Mouse (Mus musculus) layer of hippocampus, postnatal 10 days (tissue): ENCODE results near the gene Pitpnm1. TPM values are rescaled to one million over a fixed set of nuclear protein-coding genes. Genes with fewer than 3 reads are reported as not detected.

ENCODE experiments used
- DNase-seq, 2 experiments: peaks; one replicate each; pipeline ENCODE4 v3.0.0; 2021; ENCODE audit warnings: low spot score in 2 of 2
- total RNA-seq, 2 experiments: library from RNA; stranded (reverse); gene quantifications; 2 replicates each; pipeline ENCODE4 v1.2.3; 2021

The Pitpnm1 gene
- total RNA-seq, 2 experiments from 2014 or later = 178 to 201 TPM

DNA sequence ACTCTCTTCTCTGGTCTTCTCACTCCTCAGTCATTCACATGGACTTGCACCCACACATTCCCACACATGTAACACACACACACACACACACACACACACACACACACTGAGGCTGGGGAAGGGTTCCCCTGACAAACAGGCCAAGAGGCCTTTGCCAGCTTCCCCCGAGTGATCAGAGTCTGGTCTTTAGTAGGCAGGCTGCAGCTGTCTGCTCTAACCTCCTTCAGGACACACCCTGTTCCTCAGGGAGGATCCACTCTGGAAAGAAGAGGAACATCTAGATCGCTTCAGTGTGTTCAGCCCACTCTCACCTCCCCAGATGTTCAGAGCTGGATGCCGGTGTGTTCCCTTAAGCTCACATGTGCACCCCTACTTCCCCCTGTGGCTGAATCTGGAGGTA, 5.5 kb upstream of the Pitpnm1 start:
- no peak for DNase-seq

DNA sequence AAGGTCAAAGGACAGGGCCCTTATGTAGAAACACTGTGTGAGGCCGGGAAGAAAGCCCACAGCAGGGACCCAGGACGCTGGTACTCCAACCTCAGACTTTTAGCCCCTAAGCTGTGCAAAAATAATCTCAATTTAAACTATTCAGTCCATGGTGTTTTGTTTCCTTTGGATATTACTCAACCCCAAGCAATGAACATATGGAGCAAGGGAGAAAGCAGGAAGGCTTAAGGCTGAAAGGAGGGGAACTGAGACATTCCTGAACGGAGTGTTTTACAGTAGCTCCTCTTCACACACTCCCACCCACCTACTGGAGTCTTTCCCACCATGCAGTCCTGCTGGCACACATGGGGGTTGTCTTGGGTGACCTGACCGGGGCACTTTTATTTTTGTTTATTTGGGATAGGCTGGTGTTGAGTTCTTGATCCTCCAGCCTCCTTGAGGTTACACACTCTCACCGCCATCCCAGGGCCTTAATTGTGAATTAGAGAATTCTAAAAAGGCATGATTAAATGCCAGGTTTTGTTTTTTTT, 5.0 kb upstream of the Pitpnm1 start:
- DNase-seq = no peak

GRCm38 (mm10) chr19:4095802-4096201, 4.0 kb upstream of the Pitpnm1 start:
- DNase-seq = no peak

DNA sequence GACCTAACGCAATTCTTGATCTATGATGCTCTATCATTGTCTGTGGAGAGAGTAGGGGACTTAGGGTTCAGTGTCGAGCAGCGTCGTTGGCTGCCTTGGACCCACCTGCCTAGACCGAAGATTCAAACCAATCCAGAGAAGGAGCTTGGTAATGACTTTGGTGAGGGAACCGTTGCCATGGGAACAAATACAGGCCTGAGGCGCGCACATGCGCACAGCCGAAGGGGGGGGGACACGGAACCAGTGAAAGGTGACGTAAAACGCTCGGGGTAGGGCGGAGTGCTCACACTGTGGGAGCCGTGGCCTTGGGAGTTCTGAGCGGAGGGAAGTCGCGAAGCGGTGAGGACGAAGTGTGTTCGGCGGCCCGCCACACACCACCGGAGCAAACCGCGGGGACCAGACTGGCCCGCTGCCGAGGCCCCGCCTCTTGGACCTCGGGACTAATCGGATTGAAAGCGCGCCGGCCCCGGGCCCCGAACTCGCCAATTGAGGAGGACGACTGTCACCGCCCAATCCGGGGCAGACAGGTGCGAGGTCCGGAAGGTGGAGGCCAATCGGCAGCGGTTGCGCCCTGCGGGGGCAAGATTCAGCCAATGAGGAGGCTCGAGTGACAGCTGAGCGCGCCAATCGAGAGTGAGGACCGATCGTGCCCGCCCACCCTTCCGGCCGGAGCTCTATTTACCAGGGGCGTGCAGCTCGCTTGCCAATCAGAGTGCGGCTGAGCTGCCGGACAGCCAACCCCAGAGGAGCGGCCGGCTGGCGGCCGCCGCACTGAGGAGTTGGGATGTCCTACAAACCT, 3.0 kb upstream of the Pitpnm1 start, which contains the start of gene Cdk2ap2:
Gene Cdk2ap2 (plus strand): TSS at position 541 of the 799 bp plus-strand sequence.
- peak; percentile 100 for DNase-seq

GRCm38 (mm10) chr19:4097441-4097825, 2.4 kb upstream of the Pitpnm1 start:
- DNase-seq = no peak

GRCm38 (mm10) chr19:4098426-4098825, 1.4 kb upstream of the Pitpnm1 start:
- no peak for DNase-seq

GRCm38 (mm10) chr19:4099056-4099455, 742 bp upstream of the Pitpnm1 start:
- DNase-seq = peak; percentile 90 to 91

DNA sequence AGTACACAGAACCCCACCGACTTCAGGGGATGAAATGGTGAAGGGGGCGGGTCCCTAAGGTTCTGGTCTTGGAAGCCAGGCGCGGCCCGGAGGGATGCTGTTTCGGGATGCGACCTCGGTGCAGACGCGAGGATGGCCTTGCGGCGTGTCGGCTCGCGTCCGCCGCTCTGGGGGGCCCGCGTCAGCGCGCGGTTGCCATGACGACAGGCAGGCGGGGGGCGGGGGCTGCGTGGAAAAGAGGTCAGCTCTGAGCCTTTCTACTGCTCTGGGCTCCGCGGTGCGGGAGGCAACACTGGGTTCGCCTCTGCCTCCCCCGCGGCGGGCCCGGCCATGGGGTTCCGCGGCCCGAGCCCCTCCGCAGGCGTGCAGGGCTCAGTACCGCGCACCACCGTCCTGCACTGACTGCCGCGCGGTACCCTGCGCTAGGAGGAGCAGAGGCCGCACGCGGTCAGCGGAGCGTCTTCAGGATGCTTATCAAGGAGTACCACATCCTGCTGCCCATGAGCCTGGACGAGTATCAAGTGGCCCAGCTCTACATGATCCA, 992 bp downstream of the Pitpnm1 start:
- DNase-seq = peak; percentile 68 to 77

DNA sequence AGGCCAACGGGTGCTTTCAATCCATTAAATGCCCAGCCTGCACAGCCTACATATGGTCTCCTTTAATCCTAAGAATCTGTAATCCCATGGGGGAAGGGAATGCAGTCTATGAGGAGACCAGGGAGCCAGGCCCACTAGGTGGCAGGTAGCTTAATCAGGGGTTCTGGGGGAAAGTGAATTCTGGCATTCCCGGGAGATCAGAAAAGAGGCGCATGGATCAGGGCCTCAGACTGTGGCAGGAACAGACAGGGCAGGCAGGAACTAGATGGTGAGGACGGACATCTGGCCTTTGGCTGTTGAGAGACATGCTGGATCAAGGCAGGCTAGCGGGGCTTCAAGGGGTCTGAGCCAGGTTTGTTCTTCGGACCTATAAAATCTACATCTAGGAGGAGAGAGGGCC, 1.7 kb downstream of the Pitpnm1 start:
- DNase-seq = no peak

GRCm38 (mm10) chr19:4102049-4102448, 2.3 kb downstream of the Pitpnm1 start:
- DNase-seq = no peak

DNA sequence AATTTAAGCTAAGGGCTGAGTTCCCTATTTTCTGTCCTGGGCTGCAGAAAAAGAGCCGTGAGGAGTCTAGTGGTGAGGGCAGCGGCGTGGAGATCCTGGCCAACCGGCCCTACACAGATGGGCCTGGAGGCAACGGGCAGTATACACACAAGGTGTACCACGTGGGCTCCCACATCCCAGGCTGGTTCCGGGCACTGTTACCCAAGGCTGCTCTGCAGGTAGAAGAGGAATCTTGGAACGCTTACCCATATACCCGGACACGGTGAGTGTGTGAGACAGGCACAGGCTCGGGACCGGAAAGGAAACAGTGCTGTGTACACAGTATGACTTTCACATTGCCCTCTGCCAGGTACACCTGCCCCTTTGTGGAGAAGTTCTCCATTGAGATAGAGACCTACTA, 2.8 kb downstream of the Pitpnm1 start:
- DNase-seq = no peak

- DNase-seq = no peak
These were observed 3.5 kb downstream of the Pitpnm1 start for GRCm38 (mm10) chr19:4103294-4103693.

DNA sequence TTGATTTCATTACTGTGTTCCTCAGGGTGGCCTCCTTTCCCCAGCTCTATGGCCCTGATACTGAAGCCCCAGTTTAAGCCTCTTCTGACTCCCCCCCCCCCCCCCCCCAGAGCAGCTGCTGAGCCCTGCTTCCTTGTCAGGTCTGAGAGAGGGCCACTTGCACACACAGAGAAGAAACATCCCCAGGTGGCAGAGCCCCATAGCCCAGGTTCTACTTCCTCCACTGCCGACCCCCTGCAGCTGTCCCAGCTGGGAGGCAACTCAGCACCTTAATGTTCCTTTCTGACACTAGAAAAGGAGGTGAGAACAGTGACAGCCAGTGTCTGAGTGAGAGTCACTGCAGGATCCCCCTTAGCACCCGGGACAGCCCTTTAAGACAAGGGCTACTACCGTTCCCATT, 4.0 kb downstream of the Pitpnm1 start:
- no peak for DNase-seq

- DNase-seq = no peak
These were observed 4.9 kb downstream of the Pitpnm1 start for GRCm38 (mm10) chr19:4104675-4105194.

DNA sequence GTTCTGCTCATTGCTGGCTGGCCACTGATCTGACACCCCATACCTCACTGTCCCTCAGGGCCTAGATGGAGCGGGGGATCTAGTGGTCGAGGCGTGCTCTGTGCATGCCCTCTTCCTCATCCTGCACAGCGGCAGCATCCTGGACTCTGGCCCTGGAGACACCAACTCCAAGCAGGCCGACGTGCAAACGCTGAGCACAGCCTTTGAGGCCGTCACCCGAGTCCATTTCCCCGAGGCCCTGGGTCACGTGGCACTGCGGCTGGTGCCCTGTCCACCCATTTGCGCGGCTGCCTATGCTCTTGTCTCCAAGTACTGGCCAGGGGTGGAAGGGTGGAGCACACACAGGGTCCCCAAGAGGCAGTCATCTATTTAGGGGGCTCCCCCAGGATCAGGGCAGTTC, 6.9 kb downstream of the Pitpnm1 start:
- no peak for DNase-seq

DNA sequence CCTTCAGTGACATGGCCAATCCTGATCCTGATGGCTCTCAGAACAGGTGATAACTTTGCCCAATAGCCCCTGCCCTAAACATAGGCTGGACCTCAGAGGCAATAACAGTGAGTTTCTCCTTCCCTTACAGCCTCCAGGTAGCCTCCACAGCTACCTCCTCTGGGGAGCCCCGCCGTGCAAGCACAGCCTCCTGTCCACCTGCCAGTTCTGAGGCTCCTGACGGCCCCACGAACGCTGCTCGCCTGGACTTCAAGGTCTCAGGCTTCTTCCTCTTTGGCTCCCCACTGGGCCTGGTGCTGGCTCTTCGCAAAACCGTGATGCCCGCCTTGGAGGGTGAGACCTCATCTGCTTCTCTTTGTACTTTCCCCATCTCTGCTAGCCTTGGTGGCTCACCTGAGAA, 8.7 kb downstream of the Pitpnm1 start:
- DNase-seq = no peak

GRCm38 (mm10) chr19:4112063-4112960, 12.5 kb downstream of the Pitpnm1 start:
- no peak for DNase-seq

DNA sequence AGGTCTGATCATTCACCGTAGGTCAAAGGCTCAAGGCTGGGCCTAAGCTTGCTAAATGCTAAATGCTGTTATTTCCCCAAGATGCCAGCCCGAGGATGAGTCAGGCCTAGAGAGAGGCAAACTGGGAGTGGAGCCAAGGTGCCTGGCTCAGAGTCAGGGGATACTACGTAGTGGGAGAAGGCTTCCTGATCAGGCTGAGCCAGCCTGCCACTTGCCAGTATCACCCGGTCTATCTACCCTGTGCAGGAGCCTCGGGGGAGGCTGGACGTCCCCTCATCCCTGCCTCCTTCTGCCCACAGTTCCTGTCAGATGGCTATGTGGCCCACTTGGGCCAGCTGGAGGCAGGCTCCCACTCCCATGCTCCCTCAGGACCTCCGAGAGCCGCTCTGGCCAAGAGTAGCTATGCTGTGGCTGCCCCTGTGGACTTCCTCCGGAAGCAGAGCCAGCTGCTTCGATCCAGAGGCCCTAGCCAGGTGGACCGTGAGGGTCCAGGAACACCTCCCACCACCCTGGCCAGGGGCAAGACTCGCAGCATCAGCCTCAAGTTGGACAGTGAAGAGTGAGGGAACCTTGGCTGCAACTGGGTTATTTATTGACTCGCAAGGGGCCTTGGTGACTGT, 13.5 kb downstream of the Pitpnm1 start:
- peak; percentile 69 to 75 for DNase-seq

DNA sequence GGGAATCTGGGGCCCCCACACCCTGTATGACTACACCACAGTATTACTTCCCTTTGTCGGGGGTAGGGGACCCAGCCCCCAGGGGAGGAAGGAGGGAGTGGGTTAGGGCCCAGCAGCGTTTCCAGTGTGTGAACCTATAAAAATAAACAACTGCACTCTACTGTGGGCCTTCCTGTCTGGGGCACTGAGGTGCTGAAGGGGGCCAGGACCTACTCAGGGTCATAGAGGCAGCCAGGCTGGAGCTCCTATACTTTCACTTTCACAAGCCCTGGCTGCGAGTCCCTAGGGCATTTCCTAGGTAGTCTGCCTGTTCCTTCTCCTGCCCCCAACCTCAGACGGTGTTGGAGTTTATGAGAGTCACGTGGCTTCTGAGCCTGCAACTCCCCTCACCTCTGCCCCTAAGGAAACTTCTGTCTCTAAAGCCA, 14.0 kb downstream of the Pitpnm1 start:
- no peak for DNase-seq

- no peak for DNase-seq
These were observed 14.8 kb downstream of the Pitpnm1 start for GRCm38 (mm10) chr19:4114551-4114950.

DNA sequence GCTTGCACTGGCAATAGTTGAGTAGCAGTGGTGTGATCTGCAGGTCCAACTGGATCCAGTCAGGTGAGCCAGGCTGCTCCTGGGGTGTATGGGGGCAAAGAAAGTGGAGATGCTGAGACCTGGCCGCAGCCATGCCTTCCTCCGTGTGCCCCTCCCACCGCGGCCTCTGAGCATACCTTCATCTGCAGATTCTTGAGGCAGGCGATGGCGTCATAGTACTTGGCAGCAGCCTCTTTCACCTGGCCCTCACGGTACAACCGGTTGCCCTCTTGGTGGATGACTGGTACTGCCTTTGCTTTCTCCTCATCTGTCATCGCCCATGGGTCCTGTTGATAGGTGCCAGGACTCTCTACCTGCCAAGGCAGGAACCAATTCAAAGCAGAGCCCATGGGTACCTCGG, 15.3 kb downstream of the Pitpnm1 start:
- DNase-seq = no peak
